Mouse (Mus musculus): ENCODE measurements around the gene Vcam1. TPM values are rescaled to one million over a fixed set of nuclear protein-coding genes. Genes with fewer than 3 reads are reported as not detected.

The Vcam1 gene
- total and polyA plus RNA-seq, 2 experiments: 1.9 to 16.9 TPM

DNA sequence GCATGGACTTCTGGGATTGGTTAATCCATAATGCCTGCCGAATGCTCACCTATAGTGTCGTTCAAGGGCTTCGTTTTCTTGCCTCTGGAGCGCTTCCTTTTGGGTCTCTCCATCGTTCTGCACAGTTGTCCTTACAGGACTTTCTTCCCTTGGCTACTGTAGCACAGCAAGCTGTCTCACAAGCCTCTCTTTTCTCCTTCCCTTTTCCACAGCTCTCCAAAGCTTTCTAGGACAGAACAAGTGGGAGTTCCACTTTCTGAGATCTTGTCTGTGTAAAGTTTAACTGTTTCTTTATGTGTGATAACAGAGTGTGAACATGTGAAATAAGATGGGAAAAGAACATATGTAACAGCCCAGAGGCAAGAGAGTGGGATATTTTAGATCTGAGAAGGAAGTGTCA, 34.0 kb upstream of the Vcam1 start:
- Histone ChIP-seq H3K79me2 (ENCODE audit: control insufficient read depth, insufficient read depth, low read length) (no peaks in the 10 kb centered on the region), H3K36me3 (ENCODE audit: control insufficient read depth, insufficient read depth, low read length) (no peaks in the 10 kb centered on the region), H3K4me1 (ENCODE audit: control insufficient read depth, insufficient read depth, low read length) (no peaks in the 10 kb centered on the region), H3K9ac (ENCODE audit: low read depth, low read length) (no peak overlapping the region), H3K27ac (replicated peaks; ENCODE audit: insufficient read depth, low read depth, low read length) (no peak overlapping the region), H3K4me3 (ENCODE audit: insufficient read depth, low read depth, low read length) (no peak overlapping the region), H3K27me3 (ENCODE audit: control insufficient read depth, insufficient read depth, low read length) (no peaks in the 10 kb centered on the region)
- WGBS: 87% methylated on average over 5 of the region's 5 CpGs
- DNase-seq (ENCODE audit: extremely low read depth, low read depth, low spot score): no peak
- no peak for TF ChIP-seq CTCF (IDR thresholded peaks at IDR 0.05; ENCODE audit: low read depth, low read length)
- TF ChIP-seq POLR2A (IDR thresholded peaks at IDR 0.05; ENCODE audit: extremely low read depth, insufficient read depth, low read length): no peak

DNA sequence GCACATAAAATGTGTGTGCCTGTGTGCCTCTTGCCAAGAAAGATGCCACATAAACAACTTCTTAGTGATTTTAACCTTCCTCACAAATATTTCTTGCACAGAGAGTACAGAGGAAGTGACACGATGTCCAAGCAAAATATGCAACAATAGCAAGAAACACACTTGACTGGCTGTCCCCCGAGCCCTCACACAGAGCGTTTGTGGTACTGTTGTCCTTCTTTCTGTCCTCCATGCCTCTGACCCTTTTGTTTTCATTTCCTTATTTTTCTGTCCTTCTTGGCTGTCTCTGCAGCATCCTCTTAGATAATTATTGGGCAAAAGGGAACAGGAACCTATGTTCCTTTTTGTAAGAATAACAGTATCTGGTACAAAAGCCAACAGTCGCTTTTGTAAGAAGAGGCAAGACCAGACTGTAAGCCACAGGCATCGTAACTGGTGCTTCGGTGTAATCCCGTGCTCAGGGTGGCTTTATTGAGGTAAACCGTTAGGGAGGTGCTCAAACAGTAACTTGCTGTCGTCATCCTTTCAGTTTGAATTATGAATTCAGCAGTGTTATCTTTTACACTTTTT, 32.7 kb upstream of the Vcam1 start:
- Histone ChIP-seq H3K27ac (replicated peaks; ENCODE audit: insufficient read depth, low read depth, low read length) (peak overlapping the region; percentile 59; the same call in 1 of the 2 replicates), H3K36me3 (ENCODE audit: control insufficient read depth, insufficient read depth, low read length) (no peaks in the 10 kb centered on the region), H3K4me3 (ENCODE audit: insufficient read depth, low read depth, low read length) (no peak overlapping the region), H3K27me3 (ENCODE audit: control insufficient read depth, insufficient read depth, low read length) (no peaks in the 10 kb centered on the region), H3K79me2 (ENCODE audit: control insufficient read depth, insufficient read depth, low read length) (no peaks in the 10 kb centered on the region), H3K4me1 (ENCODE audit: control insufficient read depth, insufficient read depth, low read length) (no peaks in the 10 kb centered on the region), H3K9ac (ENCODE audit: low read depth, low read length) (no peak overlapping the region)
- no peak for TF ChIP-seq CTCF (IDR thresholded peaks at IDR 0.05; ENCODE audit: low read depth, low read length)
- no peak for TF ChIP-seq POLR2A (IDR thresholded peaks at IDR 0.05; ENCODE audit: extremely low read depth, insufficient read depth, low read length)
- WGBS: 73% methylated on average over 9 of the region's 9 CpGs
- DNase-seq (ENCODE audit: extremely low read depth, low read depth, low spot score): peak; percentile 44

DNA sequence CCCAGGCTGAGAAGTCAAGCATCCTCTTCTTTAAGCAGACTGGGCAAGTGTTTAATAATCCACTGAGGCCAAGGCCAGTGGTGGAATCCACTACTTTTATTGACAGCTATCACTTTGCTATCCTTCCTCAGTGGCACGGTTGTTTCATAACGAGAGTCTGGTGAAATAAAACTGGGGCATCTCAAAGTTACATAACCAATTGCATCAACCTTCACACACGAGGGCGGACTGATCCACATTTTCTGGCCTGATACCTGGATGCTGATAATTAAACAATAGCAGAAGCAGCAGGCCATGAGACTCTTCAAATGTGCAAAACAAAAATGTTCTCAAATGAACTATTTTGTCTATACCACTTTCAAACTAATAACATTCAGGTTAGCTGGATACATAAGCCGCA, 29.9 kb upstream of the Vcam1 start:
- Histone ChIP-seq H3K4me1 (ENCODE audit: control insufficient read depth, insufficient read depth, low read length) (no peaks in the 10 kb centered on the region), H3K27ac (replicated peaks; ENCODE audit: insufficient read depth, low read depth, low read length) (no peak overlapping the region), H3K79me2 (ENCODE audit: control insufficient read depth, insufficient read depth, low read length) (no peaks in the 10 kb centered on the region), H3K4me3 (ENCODE audit: insufficient read depth, low read depth, low read length) (no peak overlapping the region), H3K36me3 (ENCODE audit: control insufficient read depth, insufficient read depth, low read length) (no peaks in the 10 kb centered on the region), H3K9ac (ENCODE audit: low read depth, low read length) (no peak overlapping the region), H3K27me3 (ENCODE audit: control insufficient read depth, insufficient read depth, low read length) (no peaks in the 10 kb centered on the region)
- 45% methylated on average over 5 of the region's 5 CpGs for WGBS
- TF ChIP-seq POLR2A (IDR thresholded peaks at IDR 0.05; ENCODE audit: extremely low read depth, insufficient read depth, low read length) (no peak), CTCF (IDR thresholded peaks at IDR 0.05; ENCODE audit: low read depth, low read length) (no peak)
- DNase-seq (ENCODE audit: extremely low read depth, low read depth, low spot score): peak; percentile 36

DNA sequence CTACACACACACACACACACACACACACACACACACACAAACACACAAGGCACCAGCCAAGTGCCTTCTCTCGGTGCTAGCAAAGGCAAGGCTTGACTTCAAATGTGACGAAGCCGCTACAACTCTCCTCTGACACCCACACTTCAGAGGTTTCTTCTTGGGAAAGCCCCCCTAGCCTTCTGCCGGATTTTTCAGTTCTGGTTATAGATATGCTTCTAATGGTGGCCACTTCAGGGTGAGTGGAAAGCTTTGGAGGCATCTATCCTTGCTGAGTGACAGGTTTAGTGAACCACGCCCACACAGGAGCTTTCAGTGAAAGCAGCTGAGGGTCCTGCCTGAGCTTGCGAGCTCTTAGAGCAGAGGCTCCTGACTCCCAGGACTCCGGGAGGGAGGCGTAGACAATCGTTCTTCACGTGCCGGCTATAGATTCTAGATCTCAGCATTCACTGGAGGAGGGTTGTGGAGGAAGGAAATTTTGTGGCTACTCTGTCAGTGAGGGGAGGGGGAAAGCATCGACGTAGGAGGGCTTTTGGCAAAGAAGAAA, 28.0 kb upstream of the Vcam1 start:
- Histone ChIP-seq H3K36me3 (ENCODE audit: control insufficient read depth, insufficient read depth, low read length) (no peaks in the 10 kb centered on the region), H3K79me2 (ENCODE audit: control insufficient read depth, insufficient read depth, low read length) (no peaks in the 10 kb centered on the region), H3K27ac (replicated peaks; ENCODE audit: insufficient read depth, low read depth, low read length) (no peak overlapping the region), H3K4me1 (ENCODE audit: control insufficient read depth, insufficient read depth, low read length) (no peaks in the 10 kb centered on the region), H3K27me3 (ENCODE audit: control insufficient read depth, insufficient read depth, low read length) (no peaks in the 10 kb centered on the region), H3K9ac (ENCODE audit: low read depth, low read length) (no peak overlapping the region), H3K4me3 (ENCODE audit: insufficient read depth, low read depth, low read length) (no peak overlapping the region)
- DNase-seq (ENCODE audit: extremely low read depth, low read depth, low spot score): no peak
- TF ChIP-seq CTCF (IDR thresholded peaks at IDR 0.05; ENCODE audit: low read depth, low read length) (no peak), POLR2A (IDR thresholded peaks at IDR 0.05; ENCODE audit: extremely low read depth, insufficient read depth, low read length) (no peak)
- 88% methylated on average over 13 of the region's 13 CpGs for WGBS

DNA sequence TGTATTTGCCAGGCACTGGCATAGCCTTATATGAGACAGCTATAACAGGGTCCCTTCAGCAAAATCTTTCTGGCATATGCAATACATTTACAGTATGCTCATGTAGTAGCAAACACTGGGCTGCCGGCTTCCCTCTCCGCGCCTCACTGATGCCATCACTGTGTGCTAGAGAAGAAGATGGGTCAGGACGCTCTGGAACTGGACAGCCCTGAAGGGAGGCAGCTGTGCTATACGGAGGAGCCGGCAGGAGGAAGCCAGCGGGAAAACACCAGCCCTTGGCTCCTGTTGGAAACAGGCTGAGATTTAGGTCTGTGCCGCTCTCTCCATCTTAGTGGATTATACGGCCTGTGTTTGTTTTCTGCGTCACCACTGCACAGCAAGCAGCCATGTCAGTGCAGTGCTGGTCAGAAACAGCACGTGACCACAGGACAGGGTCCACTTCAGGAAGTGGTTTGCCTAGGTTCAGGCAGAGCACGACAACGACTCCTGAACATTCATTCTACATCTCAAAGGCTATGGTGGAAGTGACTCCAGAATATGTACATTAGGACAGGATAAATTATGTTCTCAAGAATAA, 20.7 kb upstream of the Vcam1 start:
- 86% methylated on average over 13 of the region's 13 CpGs for WGBS

DNA sequence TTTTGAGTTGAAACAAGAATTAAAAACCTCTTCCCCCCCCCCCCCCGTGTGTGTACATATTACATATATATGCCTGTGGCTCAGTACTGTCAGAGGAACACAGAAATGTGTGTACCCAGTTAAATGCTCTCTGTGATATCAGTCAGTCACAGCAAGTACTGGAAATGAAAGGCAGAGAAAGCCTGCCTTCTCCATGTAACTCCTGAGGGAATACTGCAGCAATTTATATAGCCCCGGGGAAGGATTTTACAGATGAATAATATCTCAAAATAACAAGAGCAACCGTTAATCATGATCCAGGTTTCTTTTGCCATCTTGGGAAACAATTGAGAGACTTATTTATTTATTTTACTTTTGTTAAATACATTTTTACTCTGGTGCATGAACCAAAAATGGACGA, 19.6 kb upstream of the Vcam1 start:
- Histone ChIP-seq H3K27ac (replicated peaks; ENCODE audit: insufficient read depth, low read depth, low read length) (no peak overlapping the region), H3K79me2 (ENCODE audit: control insufficient read depth, insufficient read depth, low read length) (no peaks in the 10 kb centered on the region), H3K4me3 (ENCODE audit: insufficient read depth, low read depth, low read length) (no peak overlapping the region), H3K9ac (ENCODE audit: low read depth, low read length) (no peak overlapping the region), H3K4me1 (ENCODE audit: control insufficient read depth, insufficient read depth, low read length) (no peaks in the 10 kb centered on the region), H3K27me3 (ENCODE audit: control insufficient read depth, insufficient read depth, low read length) (no peaks in the 10 kb centered on the region), H3K36me3 (ENCODE audit: control insufficient read depth, insufficient read depth, low read length) (no peaks in the 10 kb centered on the region)
- no peak for TF ChIP-seq CTCF (IDR thresholded peaks at IDR 0.05; ENCODE audit: low read depth, low read length)
- no peak for TF ChIP-seq POLR2A (IDR thresholded peaks at IDR 0.05; ENCODE audit: extremely low read depth, insufficient read depth, low read length)
- DNase-seq (ENCODE audit: extremely low read depth, low read depth, low spot score): no peak
- 80% methylated on average over 4 of the region's 4 CpGs for WGBS

More for the DNA sequence above, 20.7 kb upstream of the Vcam1 start:
- no peak overlapping the region for H3K9ac ChIP-seq (ENCODE audit: low read depth, low read length)
- H3K79me2 ChIP-seq (ENCODE audit: control insufficient read depth, insufficient read depth, low read length): no peaks in the 10 kb centered on the region
- no peaks in the 10 kb centered on the region for H3K4me1 ChIP-seq (ENCODE audit: control insufficient read depth, insufficient read depth, low read length)
- no peak for DNase-seq (ENCODE audit: extremely low read depth, low read depth, low spot score)
- H3K36me3 ChIP-seq (ENCODE audit: control insufficient read depth, insufficient read depth, low read length): no peaks in the 10 kb centered on the region
- no peak overlapping the region for H3K27ac ChIP-seq (replicated peaks; ENCODE audit: insufficient read depth, low read depth, low read length)
- no peak overlapping the region for H3K4me3 ChIP-seq (ENCODE audit: insufficient read depth, low read depth, low read length)
- TF ChIP-seq CTCF (IDR thresholded peaks at IDR 0.05; ENCODE audit: low read depth, low read length) (no peak), POLR2A (IDR thresholded peaks at IDR 0.05; ENCODE audit: extremely low read depth, insufficient read depth, low read length) (no peak)
- H3K27me3 ChIP-seq (ENCODE audit: control insufficient read depth, insufficient read depth, low read length): no peaks in the 10 kb centered on the region
